8 mouse cellular contexts compared by ENCODE assay signal in the genomic region with DNA sequence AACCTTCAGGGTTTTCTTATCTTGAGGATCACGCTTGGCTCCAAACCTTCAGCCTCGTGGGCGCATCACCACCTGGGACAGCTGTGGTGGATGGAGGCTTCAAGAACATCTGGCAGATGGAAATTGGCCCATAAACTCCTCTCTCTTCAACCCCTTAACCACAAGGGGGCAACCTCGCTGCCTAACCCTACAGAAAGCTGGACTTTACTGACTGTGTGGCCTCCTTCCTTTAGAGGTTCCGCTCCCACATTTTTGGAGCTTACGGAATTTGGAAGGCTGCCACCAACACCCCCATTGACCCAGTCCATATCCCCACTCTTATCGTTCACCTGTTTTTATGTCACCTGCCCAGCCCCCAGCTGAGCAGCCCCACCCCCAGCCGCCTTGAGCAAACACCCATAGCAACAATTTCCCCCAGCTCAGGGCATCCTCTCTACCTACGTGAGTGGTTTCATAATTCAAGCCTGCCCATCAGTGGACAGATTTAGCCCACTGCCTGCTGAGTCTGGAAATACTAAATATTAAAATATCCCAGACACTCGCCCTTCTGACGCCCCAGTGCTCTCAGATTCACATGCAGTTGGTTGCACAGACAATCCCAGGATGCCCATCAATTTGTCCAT.
DNase-seq lines count a peak whose midpoint lies in the region; ATAC-seq and TF ChIP-seq lines count a peak whose summit lies in the region.

No protein-coding gene starts in this region.

- ATAC-seq in forebrain, embryonic 14.5 days, result no peak
- 0 out of 2 replicates have a peak, but pooled peaks have one; percentile 29 for ATAC-seq in kidney, postnatal 0 days (replicated peaks; ENCODE audit: low FRiP score, low read depth)
- no peak for ATAC-seq in midbrain, embryonic 14.5 days (ENCODE audit: low FRiP score, low TSS enrichment)

- H3K9ac ChIP-seq in forebrain, embryonic 14.5 days (ENCODE audit: low read length), result no peak overlapping the region
- no peak overlapping the region for H3K9ac ChIP-seq in kidney, postnatal 0 days (ENCODE audit: low read depth, low read length)
- no peak overlapping the region for H3K9ac ChIP-seq in midbrain, embryonic 14.5 days (replicated peaks; ENCODE audit: low read length)

- H3K9me3 ChIP-seq in forebrain, embryonic 14.5 days (replicated peaks; ENCODE audit: control insufficient read depth, low read length), result no peaks in the 10 kb centered on the region
- no peaks in the 10 kb centered on the region for H3K9me3 ChIP-seq in kidney, postnatal 0 days (replicated peaks; ENCODE audit: low read length)
- H3K9me3 ChIP-seq in midbrain, embryonic 14.5 days (ENCODE audit: control insufficient read depth, low read length), result no peaks in the 10 kb centered on the region

- H3K4me3 ChIP-seq in forebrain, embryonic 14.5 days (ENCODE audit: low read depth, low read length), result no peak overlapping the region
- H3K4me3 ChIP-seq in kidney, postnatal 0 days (replicated peaks; ENCODE audit: low read depth, low read length), result no peak overlapping the region
- no peak overlapping the region for H3K4me3 ChIP-seq in midbrain, embryonic 14.5 days (replicated peaks; ENCODE audit: low read depth, low read length)

- no peaks in the 10 kb centered on the region for H3K4me1 ChIP-seq in forebrain, embryonic 14.5 days (ENCODE audit: control insufficient read depth, insufficient read depth, low read length)
- no peaks in the 10 kb centered on the region for H3K4me1 ChIP-seq in kidney, postnatal 0 days (replicated peaks; ENCODE audit: insufficient read depth, low read length)
- no peaks in the 10 kb centered on the region for H3K4me1 ChIP-seq in midbrain, embryonic 14.5 days (ENCODE audit: control insufficient read depth, insufficient read depth, low read length)

- H3K27me3 ChIP-seq in forebrain, embryonic 14.5 days (replicated peaks; ENCODE audit: control insufficient read depth, insufficient read depth, low read length), result no peaks in the 10 kb centered on the region
- no peaks in the 10 kb centered on the region for H3K27me3 ChIP-seq in kidney, postnatal 0 days (ENCODE audit: insufficient read depth, low read length)
- H3K27me3 ChIP-seq in midbrain, embryonic 14.5 days (ENCODE audit: control insufficient read depth, insufficient read depth, low read length), result no peaks in the 10 kb centered on the region

- no peaks in the 10 kb centered on the region for H3K36me3 ChIP-seq in forebrain, embryonic 14.5 days (ENCODE audit: control insufficient read depth, insufficient read depth, low read length)
- no peaks in the 10 kb centered on the region for H3K36me3 ChIP-seq in kidney, postnatal 0 days (ENCODE audit: insufficient read depth, low read length)
- H3K36me3 ChIP-seq in midbrain, embryonic 14.5 days (ENCODE audit: control insufficient read depth, insufficient read depth, low read length), result no peaks in the 10 kb centered on the region

- H3K4me2 ChIP-seq in forebrain, embryonic 14.5 days (ENCODE audit: low read length), result no peak overlapping the region
- no peak overlapping the region for H3K4me2 ChIP-seq in kidney, postnatal 0 days (ENCODE audit: low read length)
- H3K4me2 ChIP-seq in midbrain, embryonic 14.5 days (ENCODE audit: low read length), result no peak overlapping the region

- WGBS in forebrain, embryonic 14.5 days, result 66% methylated on average over 11 of the region's 11 CpGs
- 50% methylated on average over 11 of the region's 11 CpGs for WGBS in kidney, postnatal 0 days
- 69% methylated on average over 11 of the region's 11 CpGs for WGBS in midbrain, embryonic 14.5 days

- H3K27ac ChIP-seq in forebrain, embryonic 14.5 days (ENCODE audit: low read depth, low read length), result no peak overlapping the region
- no peak overlapping the region for H3K27ac ChIP-seq in kidney, postnatal 0 days
- H3K27ac ChIP-seq in midbrain, embryonic 14.5 days (replicated peaks; ENCODE audit: low read depth, low read length), result no peak overlapping the region

- TF ChIP-seq CTCF in kidney, postnatal 0 days (IDR thresholded peaks at IDR 0.05; ENCODE audit: low read depth), result peak; percentile 73

- DNase-seq in cerebellum, postnatal 10 days, result peak; percentile 45 to 46
- no peak for DNase-seq in cerebellum, adult 11 months
- peak; percentile 50 for DNase-seq in urinary bladder, postnatal 14 days (ENCODE audit: low spot score)
- DNase-seq in urinary bladder, adult 2 months (ENCODE audit: low spot score), result no peak
- DNase-seq in forebrain, embryonic 14.5 days (ENCODE audit: low spot score), result peak; percentile 39
- peak; percentile 71 for DNase-seq in kidney, postnatal 0 days (ENCODE audit: low spot score)
- DNase-seq in midbrain, embryonic 14.5 days, result peak; percentile 61
- DNase-seq in right cerebral cortex, adult 18-20 months, result no peak

Comparison
In these comparisons a context has a peak if more than half of its experiments do, and no peak if none do; other contexts are left out.
1. DNase-seq: peak in cerebellum, postnatal 10 days (2 of 2), urinary bladder, postnatal 14 days (single experiment), forebrain, embryonic 14.5 days (single experiment), kidney, postnatal 0 days (single experiment) and midbrain, embryonic 14.5 days (single experiment); none in cerebellum, adult 11 months (single experiment), urinary bladder, adult 2 months (single experiment) and right cerebral cortex, adult 18-20 months (single experiment).